Mouse (Mus musculus): ENCODE data around the gene Tagln3. TPM values are rescaled to one million over a fixed set of nuclear protein-coding genes. Genes with fewer than 3 reads are reported as not detected.

Gene Tagln3
- polyA plus RNA-seq (2012; rRNA removed), result 337 and 361 TPM in 2 replicates

GRCm38 (mm10) chr16:45724061-45724741, at the start of gene Tagln3:
TSS of gene Tagln3 (minus strand) at chr16:45724608.

GRCm38 (mm10) chr16:45742615-45743476, 18.4 kb upstream of the Tagln3 start, which contains the start of gene Abhd10:
TSS of gene Abhd10 (minus strand) at chr16:45742955.

GRCm38 (mm10) chr16:45693558-45693957, 30.9 kb downstream of the Tagln3 start, which contains the start of gene Tmprss7:
TSS of gene Tmprss7 (minus strand) at chr16:45693658.

Other genes starting within 250 kb of the Tagln3 start
- not detected in 2 replicates for gene Gm609, start 231.6 kb downstream of the Tagln3 start, polyA plus RNA-seq (2012; rRNA removed)
- gene Gm17783, start 192.6 kb downstream of the Tagln3 start, polyA plus RNA-seq (2012; rRNA removed), result not detected in 2 replicates
- not detected in 2 replicates for gene Slc9c1, start 189.3 kb downstream of the Tagln3 start, polyA plus RNA-seq (2012; rRNA removed)
- 0.04 TPM in 1 of 2 replicates, not detected in the other for gene Gcsam, start 114.2 kb downstream of the Tagln3 start, polyA plus RNA-seq (2012; rRNA removed)
- 0.12 TPM in 2 replicates for gene BC016579, start 70.5 kb downstream of the Tagln3 start, polyA plus RNA-seq (2012; rRNA removed)
- 1.3 and 1.8 TPM in 2 replicates for gene Tmprss7, start 30.9 kb downstream of the Tagln3 start, polyA plus RNA-seq (2012; rRNA removed)
- 29.0 and 34.7 TPM in 2 replicates for gene Abhd10, start 18.3 kb upstream of the Tagln3 start, polyA plus RNA-seq (2012; rRNA removed)
- gene Phldb2, start 229.0 kb upstream of the Tagln3 start, polyA plus RNA-seq (2012; rRNA removed), result 5.2 and 6.0 TPM in 2 replicates